In the genomic region with DNA sequence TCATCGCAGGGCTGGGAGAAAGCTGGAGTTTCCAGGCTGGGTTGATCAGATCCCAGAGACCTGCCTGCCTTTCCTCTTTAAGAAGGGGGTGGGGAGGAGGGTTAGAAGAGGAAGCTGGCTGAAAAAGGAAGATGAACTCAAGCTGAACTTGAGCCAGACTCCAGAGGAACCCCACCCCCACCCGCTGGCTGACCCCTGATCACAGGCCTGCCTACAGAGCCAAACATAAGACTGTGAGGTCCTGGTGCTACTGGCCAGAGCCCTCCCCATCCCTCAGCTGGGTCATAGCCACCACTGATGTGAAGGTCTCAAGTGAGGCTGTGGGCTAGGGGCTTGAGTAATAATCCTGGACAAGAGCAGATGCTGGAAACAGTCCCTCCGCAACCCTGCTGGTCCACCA, we compare ENCODE assay signal across 9 mouse cellular contexts. TPM values are rescaled to one million over a fixed set of nuclear protein-coding genes. Genes with fewer than 3 reads are reported as not detected.
A peak's percentile ranks its signal among the peaks of the same experiment; 100 is the strongest.
DNase-seq lines count a peak whose midpoint lies in the region; ATAC-seq lines count a peak whose summit lies in the region.
"Had no signal": no experiment of that assay in that cellular context is flagged by ENCODE, and none has a peak within 500 bp of the region (broad histone marks: within the 10 kb centered on the region; RNA-seq: fewer than 3 reads in every experiment).

No protein-coding gene starts in this region.

- peaks cover 59% of the 10 kb centered on the region for H3K4me1 ChIP-seq in heart, embryonic 10.5 days
- peaks cover 15% of the 10 kb centered on the region for H3K4me1 ChIP-seq in hindbrain, embryonic 13.5 days (replicated peaks)

- ATAC-seq in neutrophil, adult 5-6 weeks (ENCODE audit: extremely low read depth, insufficient number of reproducible peaks, low FRiP score, poor library complexity, severe bottlenecking) = peak; percentile 24
- ATAC-seq in hindbrain, embryonic 13.5 days (ENCODE audit: low FRiP score) = no peak

- 47% methylated on average over 3 of the region's 3 CpGs for WGBS in heart, embryonic 10.5 days
- 55% methylated on average over 3 of the region's 3 CpGs for WGBS in hindbrain, embryonic 13.5 days

- H3K4me3 ChIP-seq in heart, embryonic 10.5 days = no peak overlapping the region
- H3K4me3 ChIP-seq in hindbrain, embryonic 13.5 days = no peak overlapping the region

- no peak overlapping the region for H3K4me2 ChIP-seq in hindbrain, embryonic 13.5 days
- H3K4me2 ChIP-seq: hindbrain, embryonic 14.5 days had no signal

- peak overlapping the region; percentile 81 for H3K27ac ChIP-seq in heart, embryonic 10.5 days
- no peak overlapping the region for H3K27ac ChIP-seq in hindbrain, embryonic 13.5 days
- H3K27ac ChIP-seq: hindbrain, embryonic 14.5 days had no signal

- peaks cover 31% of the 10 kb centered on the region for H3K27me3 ChIP-seq in heart, embryonic 10.5 days (ENCODE audit: insufficient read depth, poor library complexity, severe bottlenecking)
- peaks cover 26% of the 10 kb centered on the region for H3K27me3 ChIP-seq in hindbrain, embryonic 13.5 days

- H3K36me3 ChIP-seq in heart, embryonic 10.5 days = no peaks in the 10 kb centered on the region
- no peaks in the 10 kb centered on the region for H3K36me3 ChIP-seq in hindbrain, embryonic 13.5 days

- H3K9me3 ChIP-seq in heart, embryonic 10.5 days = no peaks in the 10 kb centered on the region
- H3K9me3 ChIP-seq in hindbrain, embryonic 13.5 days = no peaks in the 10 kb centered on the region

- no peak overlapping the region for H3K9ac ChIP-seq in hindbrain, embryonic 13.5 days
- H3K9ac ChIP-seq: hindbrain, embryonic 14.5 days had no signal

- DNase-seq in kidney, adult 18-20 months = peak; percentile 29
- no peak for DNase-seq in kidney, adult 11 months
- DNase-seq in heart, embryonic 10.5 days (ENCODE audit: low spot score) = no peak
- peak; percentile 50 to 71 for DNase-seq in kidney, postnatal 25 days
- DNase-seq in right cerebral cortex, postnatal 10 days (ENCODE audit: low spot score in 2 of 2) = no peak
- no peak for DNase-seq in thymus, postnatal 36 days

RNA-seq across cellular contexts. Expression of gene Neurl3, which starts 3.8 kb away (rescaled TPM):
- polyA plus RNA-seq in heart, embryonic 10.5 days (2016; fragmentation: Nextera tagmentation; extraction: Ambion mirVana) = 1.6 and 2.3 TPM in 2 replicates
- total RNA-seq in neutrophil, adult 5-6 weeks (2017) = 433 and 491 TPM in 2 replicates
- 1.3 and 1.4 TPM in 2 replicates for polyA plus RNA-seq in hindbrain, embryonic 13.5 days (2015; fragmentation: Nextera tagmentation; extraction: Ambion mirVana)

RNA-seq across cellular contexts. Expression of gene Uggt1, which starts 26.1 kb away (rescaled TPM):
- 45.8 and 51.9 TPM in 2 replicates for polyA plus RNA-seq in heart, embryonic 10.5 days (2016; fragmentation: Nextera tagmentation; extraction: Ambion mirVana)
- total RNA-seq in neutrophil, adult 5-6 weeks (2017) = 103 and 117 TPM in 2 replicates
- polyA plus RNA-seq in hindbrain, embryonic 13.5 days (2015; fragmentation: Nextera tagmentation; extraction: Ambion mirVana) = 44.6 and 45.3 TPM in 2 replicates

RNA-seq across cellular contexts. Expression of gene Arid5a, which starts 36.9 kb away (rescaled TPM):
- 5.3 and 6.7 TPM in 2 replicates for polyA plus RNA-seq in heart, embryonic 10.5 days (2016; fragmentation: Nextera tagmentation; extraction: Ambion mirVana)
- 199 and 207 TPM in 2 replicates for total RNA-seq in neutrophil, adult 5-6 weeks (2017)
- 3.8 and 4.0 TPM in 2 replicates for polyA plus RNA-seq in hindbrain, embryonic 13.5 days (2015; fragmentation: Nextera tagmentation; extraction: Ambion mirVana)

Comparison
In these comparisons a context has a peak if more than half of its experiments do, and no peak if none do; other contexts are left out.
1. DNase-seq: peak in kidney, adult 18-20 months (single experiment) and kidney, postnatal 25 days (2 of 2); none in kidney, adult 11 months (single experiment), heart, embryonic 10.5 days (single experiment), right cerebral cortex, postnatal 10 days (0 of 2) and thymus, postnatal 36 days (0 of 2).